Mouse (Mus musculus) liver, embryonic 16.5 days (tissue): Measurements from ENCODE around the gene Rbck1. TPM values are rescaled to one million over a fixed set of nuclear protein-coding genes. Genes with fewer than 3 reads are reported as not detected.
"Not testable (repeated sequence)": the region's sequence is repeated elsewhere in the genome, so short reads cannot be mapped to it uniquely, and the experiment has no call there.

Source experiments
- ATAC-seq: fragments of 200-750 bp; cut with Nextera tagmentation; 2 replicates; pipeline ENCODE4 v1.8.0; 2017; ENCODE audit warnings: low read depth, mild to moderate bottlenecking, moderate number of reproducible peaks, moderate library complexity
- H3K27ac ChIP-seq: fragments of 300-500 bp; sonication (generic); 2 replicates; pipeline ENCODE4 v1.5.1; 2014; ENCODE audit warnings: mild to moderate bottlenecking, low read length
- H3K27me3 ChIP-seq: fragments of 300-500 bp; sonication (generic); 2 replicates; pipeline ENCODE4 v1.6.1; 2014; ENCODE audit warnings: low read depth, low read length, mixed read lengths; ENCODE audit not compliant: control insufficient read depth, insufficient read depth
- H3K36me3 ChIP-seq: fragments of 300-500 bp; sonication (generic); 2 replicates; pipeline ENCODE4 v1.6.1; 2014; ENCODE audit warnings: mild to moderate bottlenecking; ENCODE audit not compliant: control insufficient read depth, insufficient read depth
- H3K4me1 ChIP-seq: fragments of 300-500 bp; sonication (generic); 2 replicates; pipeline ENCODE4 v1.6.1; 2014; ENCODE audit warnings: low read depth, low read length, mixed read lengths; ENCODE audit not compliant: control insufficient read depth
- H3K4me2 ChIP-seq: fragments of 300-500 bp; sonication (generic); 2 replicates; pipeline ENCODE4 v1.6.1; 2014; ENCODE audit warnings: low read depth, low read length, mixed read lengths
- H3K4me3 ChIP-seq: fragments of 300-500 bp; sonication (generic); 2 replicates; pipeline ENCODE4 v1.5.1; 2014; ENCODE audit warnings: low read depth, mild to moderate bottlenecking, low read length
- H3K9ac ChIP-seq: fragments of 300-500 bp; sonication (generic); 2 replicates; pipeline ENCODE4 v1.6.1; 2014; ENCODE audit warnings: low read depth, low read length
- H3K9me3 ChIP-seq: fragments of 300-500 bp; sonication (generic); replicated peaks from 2 replicates; pipeline ENCODE4 v1.6.1; 2016; ENCODE audit warnings: low read length; ENCODE audit not compliant: control insufficient read depth
- WGBS: fragments of 180-500 bp; shearing (Covaris S2); extraction: QIAGEN DNeasy Blood & Tissue Kit; methylation state at CpG from one replicate; pipeline ENCODE4 v1.1.7; 2014; ENCODE audit not compliant: insufficient replicate concordance; 5-methylcytosine and 5-hydroxymethylcytosine counted together
- polyA plus RNA-seq: library from polyadenylated mRNA; unstranded; fragments of >200 nt; fragmentation: Nextera tagmentation; extraction: Ambion mirVana; gene quantifications from 2 replicates; pipeline ENCODE4 v1.2.1, GENCODE M21; 2015

Rbck1 gene
- polyA plus RNA-seq, 1 experiment from 2014 or later = 40.2 TPM

DNA sequence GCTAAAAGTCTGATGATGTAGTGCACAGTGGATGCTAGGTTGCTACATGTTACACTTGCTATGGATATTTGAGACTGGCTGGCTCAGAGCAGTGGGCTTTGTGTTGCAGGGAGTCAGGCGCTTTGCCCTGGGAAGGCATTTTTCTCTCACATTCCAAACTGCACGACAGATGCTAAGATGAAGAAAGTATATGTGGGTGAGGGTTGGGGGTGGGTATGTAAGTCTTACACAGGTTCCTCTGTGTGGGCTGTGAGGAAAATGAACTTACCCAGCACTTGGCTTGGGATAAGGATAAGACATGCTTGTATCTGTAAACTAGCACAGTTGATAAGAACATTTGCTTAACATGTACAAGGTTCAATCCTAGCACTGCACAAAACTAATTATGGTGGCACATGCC, 29.6 kb downstream of the Rbck1 start:
- Histone ChIP-seq H3K9me3 (no peaks in the 10 kb centered on the region), H3K36me3 (peaks cover 17% of the 10 kb centered on the region), H3K9ac (no peak overlapping the region), H3K27me3 (no peaks in the 10 kb centered on the region), H3K4me1 (no peaks in the 10 kb centered on the region), H3K27ac (no peak overlapping the region), H3K4me3 (no peak overlapping the region), H3K4me2 (no peak overlapping the region)
- 69% methylated on average over 2 of the region's 2 CpGs for WGBS
- no peak for ATAC-seq

DNA sequence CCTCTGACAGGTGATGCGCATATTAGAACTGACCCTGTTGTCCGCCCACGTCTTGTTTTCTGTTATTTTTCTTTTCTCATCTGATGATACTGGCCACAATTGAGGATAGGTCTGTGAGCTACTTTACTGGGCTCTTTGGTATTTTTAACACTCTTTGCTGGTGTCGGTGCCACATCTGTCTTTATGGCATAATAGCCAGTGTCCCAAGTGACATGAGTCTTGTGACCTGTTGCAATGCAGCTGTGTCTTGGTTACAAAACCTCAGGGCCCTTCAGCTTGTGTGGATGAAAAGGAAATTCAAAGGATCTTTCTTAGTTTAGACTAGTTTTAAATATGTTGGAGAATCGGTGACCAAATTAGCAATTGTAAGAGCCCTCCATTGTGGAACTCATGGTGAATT, 37.9 kb downstream of the Rbck1 start:
- peak overlapping the region; percentile 91 for H3K4me3 ChIP-seq
- H3K27me3 ChIP-seq = no peaks in the 10 kb centered on the region
- peak overlapping the region; percentile 94 for H3K9ac ChIP-seq
- H3K9me3 ChIP-seq = no peaks in the 10 kb centered on the region
- no peak for ATAC-seq
- no peaks in the 10 kb centered on the region for H3K36me3 ChIP-seq
- 31% methylated on average over 5 of the region's 5 CpGs for WGBS
- H3K27ac ChIP-seq = peak overlapping the region; percentile 88
- peak overlapping the region; percentile 88 for H3K4me2 ChIP-seq
- peaks cover 14% of the 10 kb centered on the region for H3K4me1 ChIP-seq

DNA sequence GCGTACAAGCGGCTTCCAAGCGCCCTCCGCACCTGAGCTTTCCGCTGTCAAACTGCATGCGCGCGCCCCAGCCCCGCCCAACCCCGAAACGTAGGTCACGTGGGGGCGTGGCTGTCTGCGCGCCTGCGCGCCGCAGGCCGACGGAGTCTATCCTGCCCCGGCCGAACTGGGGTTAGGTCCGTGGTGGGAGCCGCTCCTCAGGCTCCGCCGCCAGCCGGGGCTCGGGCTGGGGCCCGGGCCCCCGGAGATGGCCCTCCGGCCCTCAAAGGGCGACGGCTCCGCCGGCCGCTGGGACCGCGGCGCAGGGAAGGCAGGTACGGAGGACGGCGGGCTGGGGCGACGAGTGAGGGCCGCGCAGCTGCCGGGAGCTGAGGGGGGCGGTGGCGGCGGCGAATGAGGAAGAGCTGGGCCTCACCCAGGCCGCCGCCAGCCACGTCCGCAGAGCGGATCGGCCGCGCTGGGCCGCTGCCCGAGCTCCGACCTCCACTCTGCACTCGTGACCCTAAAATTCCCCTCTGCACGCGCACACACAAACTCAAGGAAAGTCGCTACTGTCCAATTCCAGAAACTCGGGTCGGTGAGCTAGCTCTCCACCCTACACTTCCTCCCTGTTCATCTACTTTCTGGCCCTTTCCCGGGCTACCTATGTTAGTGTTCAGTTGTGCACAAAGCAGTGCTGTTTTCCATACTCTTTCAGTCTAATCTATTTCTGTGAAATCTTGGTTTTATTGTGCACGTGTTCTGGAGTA, 38.6 kb downstream of the Rbck1 start, which contains the start of gene Tbc1d20:
Gene Tbc1d20 (plus strand): TSS at position 102 of the 749 bp plus-strand sequence.
- H3K9ac ChIP-seq = peak within 1 kb of the TSS; percentile 94
- H3K4me2 ChIP-seq = peak within 1 kb of the TSS; percentile 88
- H3K4me3 ChIP-seq = peak within 1 kb of the TSS; percentile 91
- under 1% methylated on average over 64 of the region's 70 CpGs for WGBS
- no peaks in the 10 kb centered on the region for H3K36me3 ChIP-seq
- H3K27ac ChIP-seq = peak within 1 kb of the TSS; percentile 88
- H3K9me3 ChIP-seq = no peaks in the 10 kb centered on the region
- H3K4me1 ChIP-seq = peaks cover 14% of the 10 kb centered on the region
- peak; percentile 98 for ATAC-seq
- no peaks in the 10 kb centered on the region for H3K27me3 ChIP-seq

DNA sequence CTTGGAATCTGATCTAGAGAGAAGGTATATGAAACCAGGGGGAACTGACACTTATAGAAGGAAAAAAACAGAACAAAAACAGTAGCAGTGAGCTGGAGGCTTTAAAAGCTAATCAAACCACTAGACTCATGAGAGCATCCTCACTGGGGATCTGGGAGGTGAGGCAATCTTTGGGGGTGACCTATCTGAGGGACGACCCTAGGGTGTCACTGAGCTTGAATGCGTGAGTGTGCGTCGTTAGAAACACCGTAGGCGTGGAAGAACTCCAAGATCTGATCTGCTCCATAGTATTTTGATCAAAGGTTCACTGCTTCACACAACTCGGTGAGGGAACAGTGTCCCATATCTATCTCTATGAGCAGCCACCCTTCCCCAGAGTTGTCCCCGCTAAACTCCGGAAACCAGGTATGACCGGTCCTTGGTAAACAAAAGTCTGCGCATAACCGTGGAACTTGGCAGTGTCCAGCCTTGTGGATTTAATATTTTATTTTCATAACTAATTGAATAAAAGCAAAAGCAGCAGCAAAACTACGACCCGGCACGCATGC, 39.2 kb downstream of the Rbck1 start:
- ATAC-seq = peak; percentile 26
- H3K9ac ChIP-seq = peak overlapping the region; percentile 94
- peak overlapping the region; percentile 91 for H3K4me3 ChIP-seq
- no peaks in the 10 kb centered on the region for H3K9me3 ChIP-seq
- no peaks in the 10 kb centered on the region for H3K36me3 ChIP-seq
- H3K27me3 ChIP-seq = no peaks in the 10 kb centered on the region
- H3K4me2 ChIP-seq = peak overlapping the region; percentile 88
- WGBS = under 1% methylated on average over 15 of the region's 15 CpGs
- peak overlapping the region; percentile 52; the same call in 1 of the 2 replicates for H3K27ac ChIP-seq
- peaks cover 14% of the 10 kb centered on the region for H3K4me1 ChIP-seq

DNA sequence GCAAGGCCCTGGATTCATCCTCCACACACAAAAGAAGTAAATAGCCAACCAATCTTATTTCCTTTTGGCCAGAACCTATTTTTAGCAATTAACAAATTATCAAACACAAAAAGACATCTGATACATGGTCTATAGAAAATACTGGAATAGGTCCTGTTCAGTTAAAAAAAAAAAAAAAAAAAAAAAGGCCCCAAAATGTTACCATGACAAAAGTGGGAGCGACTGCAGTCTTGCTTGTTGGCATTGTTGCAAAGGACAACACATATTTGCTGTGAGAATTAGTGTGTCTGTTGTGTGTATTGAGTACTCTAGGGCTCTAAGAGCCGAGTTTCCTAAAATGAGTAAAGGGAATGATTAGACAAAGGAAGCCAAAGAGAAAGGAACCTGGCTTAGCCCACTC, 40.0 kb downstream of the Rbck1 start:
- ATAC-seq = no peak
- 72% methylated on average over 2 of the region's 2 CpGs for WGBS

DNA sequence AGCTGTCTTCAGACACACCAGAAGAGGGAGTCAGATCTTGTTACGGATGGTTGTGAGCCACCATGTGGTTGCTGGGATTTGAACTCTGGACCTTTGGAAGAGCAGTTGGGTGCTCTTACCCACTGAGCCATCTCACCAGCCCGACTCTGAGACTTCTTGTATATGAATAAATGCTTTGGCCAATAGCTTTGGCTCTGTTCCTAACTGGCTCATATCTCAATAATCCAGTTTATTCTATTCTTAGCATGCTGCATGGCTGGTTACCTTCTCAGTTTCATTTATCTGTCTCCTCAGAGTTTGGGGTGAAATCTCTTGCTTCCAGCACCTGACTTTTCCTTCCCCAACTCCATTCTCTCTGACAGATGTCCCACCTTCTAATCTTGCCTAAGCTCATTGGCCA, 42.8 kb downstream of the Rbck1 start:
- 62% methylated on average over 1 of the region's 2 CpGs for WGBS
- not testable (repeated sequence) for ATAC-seq

More for the DNA sequence above, 40.0 kb downstream of the Rbck1 start:
- no peaks in the 10 kb centered on the region for H3K36me3 ChIP-seq
- no peaks in the 10 kb centered on the region for H3K27me3 ChIP-seq
- H3K9me3 ChIP-seq = no peaks in the 10 kb centered on the region
- H3K9ac ChIP-seq = no peak overlapping the region
- H3K27ac ChIP-seq = no peak overlapping the region
- H3K4me2 ChIP-seq = no peak overlapping the region
- H3K4me3 ChIP-seq = no peak overlapping the region
- H3K4me1 ChIP-seq = peaks cover 14% of the 10 kb centered on the region

DNA sequence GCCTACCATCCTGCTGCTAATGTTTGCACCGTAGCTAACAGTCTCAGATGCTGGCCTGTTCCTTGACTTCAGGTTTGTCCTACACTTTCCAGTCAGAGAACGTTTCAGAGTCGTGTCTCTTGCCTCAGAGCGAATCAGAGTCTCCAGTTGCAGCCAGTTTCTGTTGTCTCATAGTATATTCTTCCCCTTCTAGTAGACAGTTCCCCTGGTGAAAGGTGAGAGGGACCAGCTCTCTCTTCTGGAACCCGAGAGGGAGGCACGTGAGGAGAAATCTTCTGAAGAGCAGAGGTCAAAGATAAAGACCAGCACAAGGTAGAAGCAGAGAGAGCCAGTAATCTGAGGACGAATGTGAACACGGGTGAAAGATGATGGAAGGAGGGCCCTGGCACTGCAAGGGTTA, 44.4 kb downstream of the Rbck1 start:
- Histone ChIP-seq H3K27ac (no peak overlapping the region), H3K4me2 (no peak overlapping the region), H3K4me1 (peaks cover under 1% of the 10 kb centered on the region), H3K9me3 (no peaks in the 10 kb centered on the region), H3K36me3 (peaks cover 9% of the 10 kb centered on the region), H3K27me3 (no peaks in the 10 kb centered on the region), H3K4me3 (no peak overlapping the region), H3K9ac (no peak overlapping the region)
- 71% methylated on average over 8 of the region's 8 CpGs for WGBS
- no peak for ATAC-seq

More for the DNA sequence above, 42.8 kb downstream of the Rbck1 start:
- not testable (repeated sequence) for H3K27me3 ChIP-seq, H3K9ac ChIP-seq, H3K27ac ChIP-seq, H3K4me1 ChIP-seq, H3K9me3 ChIP-seq, H3K36me3 ChIP-seq, H3K4me2 ChIP-seq, H3K4me3 ChIP-seq

DNA sequence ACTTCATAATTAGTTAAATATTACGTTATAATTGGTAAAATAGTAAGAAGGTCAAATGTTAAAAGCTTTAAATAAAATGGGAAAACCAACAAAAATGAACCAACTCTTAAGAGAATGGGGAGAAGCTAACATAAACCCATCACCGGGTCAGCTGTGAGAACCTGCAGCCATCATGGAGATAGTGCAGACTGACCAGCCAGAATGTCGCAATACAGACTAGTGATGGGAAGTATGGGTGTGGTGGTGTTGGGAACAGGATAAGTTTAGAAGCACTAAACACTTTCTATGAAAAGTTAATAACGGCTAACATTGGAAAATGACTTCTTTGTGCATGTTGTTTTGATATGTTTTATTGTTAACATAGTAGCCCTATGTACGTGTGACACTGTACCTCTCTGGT, 44.9 kb downstream of the Rbck1 start:
- no peak for ATAC-seq
- Histone ChIP-seq H3K27ac (no peak overlapping the region), H3K27me3 (no peaks in the 10 kb centered on the region), H3K36me3 (peaks cover 11% of the 10 kb centered on the region), H3K4me1 (no peaks in the 10 kb centered on the region), H3K4me3 (no peak overlapping the region), H3K9me3 (no peaks in the 10 kb centered on the region), H3K9ac (no peak overlapping the region), H3K4me2 (no peak overlapping the region)
- WGBS = 75% methylated on average over 5 of the region's 5 CpGs

DNA sequence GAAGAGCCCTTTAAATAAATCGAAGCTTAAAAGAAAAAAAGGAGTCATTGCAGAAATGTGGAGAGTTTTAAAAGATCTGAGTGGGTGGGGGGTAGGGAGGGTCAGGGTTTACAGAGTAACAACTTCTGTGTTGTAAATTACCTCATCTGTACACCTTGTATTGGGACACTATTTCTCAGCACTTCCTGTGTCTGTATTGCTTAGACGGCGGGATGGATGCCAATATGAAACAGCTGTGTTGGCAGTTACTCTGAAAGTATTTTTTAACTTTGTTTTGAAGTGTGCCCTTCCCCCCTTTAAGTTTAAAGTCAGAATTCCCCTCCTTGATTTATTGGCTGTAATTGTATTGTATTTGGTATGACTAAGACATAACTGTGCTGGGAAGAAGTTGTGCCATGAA, 51.0 kb downstream of the Rbck1 start:
- H3K27ac ChIP-seq = no peak overlapping the region
- H3K9ac ChIP-seq = no peak overlapping the region
- H3K4me3 ChIP-seq = no peak overlapping the region
- no peaks in the 10 kb centered on the region for H3K4me1 ChIP-seq
- no peaks in the 10 kb centered on the region for H3K27me3 ChIP-seq
- no peak overlapping the region for H3K4me2 ChIP-seq
- WGBS = 86% methylated on average over 3 of the region's 3 CpGs
- H3K36me3 ChIP-seq = peaks cover 19% of the 10 kb centered on the region
- no peaks in the 10 kb centered on the region for H3K9me3 ChIP-seq
- ATAC-seq = no peak
